Mouse (Mus musculus) ovary, adult 10 weeks (tissue): ENCODE results near the gene Olfr518. TPM values are rescaled to one million over a fixed set of nuclear protein-coding genes. Genes with fewer than 3 reads are reported as not detected.

Experiments
- polyA plus RNA-seq: library from polyadenylated mRNA; stranded (reverse); fragments of 350-450 nt; fragmentation: Illumina TruSeq; extraction: RNeasy Lipid Tissue Mini Kit (QIAGEN cat#74804); gene quantifications from one replicate; pipeline ENCODE4 v1.2.3, GENCODE M21; 2014

Olfr518 gene
- not detected for polyA plus RNA-seq

GRCm38 (mm10) chr7:108884906-108885305 is at the start of gene Olfr518:
Gene Olfr518, minus strand, starts transcription at chr7:108885006.

GRCm38 (mm10) chr7:108933794-108934731 is 49.3 kb upstream of the Olfr518 start, which contains the start of gene Eif3f:
Gene Eif3f, plus strand, starts transcription at chr7:108934417.

GRCm38 (mm10) chr7:108929726-108930393 is 45.1 kb upstream of the Olfr518 start, which contains the start of gene Nlrp10:
Gene Nlrp10, minus strand, starts transcription at chr7:108930178.

GRCm38 (mm10) chr7:108894320-108894719 is 9.5 kb upstream of the Olfr518 start, which contains the start of gene Olfr519:
Gene Olfr519, minus strand, starts transcription at chr7:108894420.

GRCm38 (mm10) chr7:108872279-108872678 is 12.5 kb downstream of the Olfr518 start, which contains the start of gene Olfr517:
Gene Olfr517, minus strand, starts transcription at chr7:108872379.

GRCm38 (mm10) chr7:108850429-108850828 is 34.4 kb downstream of the Olfr518 start, which contains the start of gene Olfr516:
Gene Olfr516, minus strand, starts transcription at chr7:108850529.

Other genes with a start within 250 kb of the Olfr518 start
- gene Olfr509, start 233.1 kb downstream of the Olfr518 start, polyA plus RNA-seq: not detected
- not detected for gene Olfr510, start 218.6 kb downstream of the Olfr518 start, polyA plus RNA-seq
- gene Olfr512, start 171.7 kb downstream of the Olfr518 start, polyA plus RNA-seq: not detected
- not detected for gene Olfr513, start 134.0 kb downstream of the Olfr518 start, polyA plus RNA-seq
- not detected for gene Olfr514, start 59.0 kb downstream of the Olfr518 start, polyA plus RNA-seq
- not detected for gene Olfr516, start 34.5 kb downstream of the Olfr518 start, polyA plus RNA-seq
- not detected for gene Olfr517, start 12.6 kb downstream of the Olfr518 start, polyA plus RNA-seq
- gene Olfr519, start 9.4 kb upstream of the Olfr518 start, polyA plus RNA-seq: not detected
- 14.1 TPM for gene Nlrp10, start 45.2 kb upstream of the Olfr518 start, polyA plus RNA-seq
- 67.3 TPM for gene Eif3f, start 49.4 kb upstream of the Olfr518 start, polyA plus RNA-seq
- gene Tub, start 65.3 kb upstream of the Olfr518 start, polyA plus RNA-seq: 1.1 TPM
- 4.7 TPM for gene Ric3, start 198.3 kb upstream of the Olfr518 start, polyA plus RNA-seq